Mouse (Mus musculus): ENCODE data around the gene Selenom. TPM values are rescaled to one million over a fixed set of nuclear protein-coding genes. Genes with fewer than 3 reads are reported as not detected.

Selenom gene
- polyA plus RNA-seq, 1 experiment, result 889 TPM

- Histone ChIP-seq H3K27ac (ENCODE audit: insufficient read depth, low read length) (peak overlapping the region; percentile 9; the same call in 1 of the 2 replicates), H3K4me3 (replicated peaks; ENCODE audit: insufficient read depth, low read depth, low read length) (peak overlapping the region; percentile 13), H3K4me1 (ENCODE audit: control insufficient read depth, insufficient read depth, low read length) (peaks cover 41% of the 10 kb centered on the region), H3K27me3 (ENCODE audit: control insufficient read depth, insufficient read depth, low read length) (no peaks in the 10 kb centered on the region)
- 14% methylated on average over 14 of the region's 14 CpGs for WGBS
- DNase-seq, result peak; percentile 51 to 53
- TF ChIP-seq POLR2A (IDR thresholded peaks at IDR 0.05; ENCODE audit: borderline replicate concordance, insufficient read depth, low read length) (no peak), CTCF (IDR thresholded peaks at IDR 0.05; ENCODE audit: borderline replicate concordance, insufficient read depth, low read depth, low read length) (no peak)
Observed at GRCm38 (mm10) chr11:3520919-3521318, 6.4 kb downstream of the Selenom start.

GRCm38 (mm10) chr11:3521339-3522224 is 7.1 kb downstream of the Selenom start:
- peak overlapping the region; percentile 13 for H3K4me3 ChIP-seq (replicated peaks; ENCODE audit: insufficient read depth, low read depth, low read length)
- H3K27ac ChIP-seq (ENCODE audit: insufficient read depth, low read length), result 0 out of 2 replicates have a peak overlapping the region, but pooled peaks have one; percentile 8
- TF ChIP-seq CTCF (IDR thresholded peaks at IDR 0.05; ENCODE audit: borderline replicate concordance, insufficient read depth, low read depth, low read length) (no peak), POLR2A (IDR thresholded peaks at IDR 0.05; ENCODE audit: borderline replicate concordance, insufficient read depth, low read length) (no peak)
- no peaks in the 10 kb centered on the region for H3K27me3 ChIP-seq (ENCODE audit: control insufficient read depth, insufficient read depth, low read length)
- 31% methylated on average over 23 of the region's 23 CpGs for WGBS
- peaks cover 42% of the 10 kb centered on the region for H3K4me1 ChIP-seq (ENCODE audit: control insufficient read depth, insufficient read depth, low read length)
- peak; percentile 63 to 64 for DNase-seq

- peak in 1 of 2 experiments; percentile 19 for DNase-seq
- TF ChIP-seq POLR2A (IDR thresholded peaks at IDR 0.05; ENCODE audit: borderline replicate concordance, insufficient read depth, low read length), result no peak
- TF ChIP-seq CTCF (IDR thresholded peaks at IDR 0.05; ENCODE audit: borderline replicate concordance, insufficient read depth, low read depth, low read length), result no peak
- no peak overlapping the region for H3K27ac ChIP-seq (ENCODE audit: insufficient read depth, low read length)
- WGBS, result 61% methylated on average over 17 of the region's 17 CpGs
- no peaks in the 10 kb centered on the region for H3K27me3 ChIP-seq (ENCODE audit: control insufficient read depth, insufficient read depth, low read length)
- no peak overlapping the region for H3K4me3 ChIP-seq (replicated peaks; ENCODE audit: insufficient read depth, low read depth, low read length)
- H3K4me1 ChIP-seq (ENCODE audit: control insufficient read depth, insufficient read depth, low read length), result peaks cover 49% of the 10 kb centered on the region
Observed at GRCm38 (mm10) chr11:3522285-3523000, 8.0 kb downstream of the Selenom start.

- whole genome bisulfite sequencing, result 86% methylated on average over 7 of the region's 7 CpGs
- no peak overlapping the region for H3K27ac ChIP-seq (ENCODE audit: insufficient read depth, low read length)
- TF ChIP-seq POLR2A (IDR thresholded peaks at IDR 0.05; ENCODE audit: borderline replicate concordance, insufficient read depth, low read length) (no peak), CTCF (IDR thresholded peaks at IDR 0.05; ENCODE audit: borderline replicate concordance, insufficient read depth, low read depth, low read length) (no peak)
- H3K4me3 ChIP-seq (replicated peaks; ENCODE audit: insufficient read depth, low read depth, low read length), result no peak overlapping the region
- peaks cover 40% of the 10 kb centered on the region for H3K4me1 ChIP-seq (ENCODE audit: control insufficient read depth, insufficient read depth, low read length)
- peak in 1 of 2 experiments; percentile 7 for DNase-seq
- H3K27me3 ChIP-seq (ENCODE audit: control insufficient read depth, insufficient read depth, low read length), result no peaks in the 10 kb centered on the region
Observed at GRCm38 (mm10) chr11:3523840-3524582, 9.5 kb downstream of the Selenom start.

- WGBS, result 80% methylated on average over 4 of the region's 4 CpGs
- Histone ChIP-seq H3K4me3 (replicated peaks; ENCODE audit: insufficient read depth, low read depth, low read length) (no peak overlapping the region), H3K27ac (ENCODE audit: insufficient read depth, low read length) (no peak overlapping the region)
Observed at GRCm38 (mm10) chr11:3525560-3525959, 11.1 kb downstream of the Selenom start.

GRCm38 (mm10) chr11:3526207-3526606 is 11.7 kb downstream of the Selenom start:
- Histone ChIP-seq H3K27me3 (ENCODE audit: control insufficient read depth, insufficient read depth, low read length) (no peaks in the 10 kb centered on the region), H3K4me3 (replicated peaks; ENCODE audit: insufficient read depth, low read depth, low read length) (no peak overlapping the region), H3K4me1 (ENCODE audit: control insufficient read depth, insufficient read depth, low read length) (peaks cover 20% of the 10 kb centered on the region), H3K27ac (ENCODE audit: insufficient read depth, low read length) (no peak overlapping the region)
- DNase-seq, result peak in 1 of 2 experiments; percentile 10
- TF ChIP-seq CTCF (IDR thresholded peaks at IDR 0.05; ENCODE audit: borderline replicate concordance, insufficient read depth, low read depth, low read length), result no peak
- TF ChIP-seq POLR2A (IDR thresholded peaks at IDR 0.05; ENCODE audit: borderline replicate concordance, insufficient read depth, low read length), result no peak
- 68% methylated on average over 9 of the region's 9 CpGs for WGBS

More at GRCm38 (mm10) chr11:3525560-3525959, 11.1 kb downstream of the Selenom start:
- TF ChIP-seq CTCF (IDR thresholded peaks at IDR 0.05; ENCODE audit: borderline replicate concordance, insufficient read depth, low read depth, low read length), result no peak
- no peak for TF ChIP-seq POLR2A (IDR thresholded peaks at IDR 0.05; ENCODE audit: borderline replicate concordance, insufficient read depth, low read length)
- Histone ChIP-seq H3K27me3 (ENCODE audit: control insufficient read depth, insufficient read depth, low read length) (no peaks in the 10 kb centered on the region), H3K4me1 (ENCODE audit: control insufficient read depth, insufficient read depth, low read length) (peaks cover 26% of the 10 kb centered on the region)
- peak in 1 of 2 experiments; percentile 6 for DNase-seq
